Mouse (Mus musculus) right cerebral cortex, postnatal 36 days (tissue): Measurements from ENCODE around the gene Ssr2.

ENCODE experiments used
- DNase-seq, 2 experiments: peaks; one replicate each; pipeline ENCODE4 v3.0.0; 2022; ENCODE audit warnings: low spot score in 2 of 2, mixed read lengths in 1 of 2

Ssr2 gene

DNA sequence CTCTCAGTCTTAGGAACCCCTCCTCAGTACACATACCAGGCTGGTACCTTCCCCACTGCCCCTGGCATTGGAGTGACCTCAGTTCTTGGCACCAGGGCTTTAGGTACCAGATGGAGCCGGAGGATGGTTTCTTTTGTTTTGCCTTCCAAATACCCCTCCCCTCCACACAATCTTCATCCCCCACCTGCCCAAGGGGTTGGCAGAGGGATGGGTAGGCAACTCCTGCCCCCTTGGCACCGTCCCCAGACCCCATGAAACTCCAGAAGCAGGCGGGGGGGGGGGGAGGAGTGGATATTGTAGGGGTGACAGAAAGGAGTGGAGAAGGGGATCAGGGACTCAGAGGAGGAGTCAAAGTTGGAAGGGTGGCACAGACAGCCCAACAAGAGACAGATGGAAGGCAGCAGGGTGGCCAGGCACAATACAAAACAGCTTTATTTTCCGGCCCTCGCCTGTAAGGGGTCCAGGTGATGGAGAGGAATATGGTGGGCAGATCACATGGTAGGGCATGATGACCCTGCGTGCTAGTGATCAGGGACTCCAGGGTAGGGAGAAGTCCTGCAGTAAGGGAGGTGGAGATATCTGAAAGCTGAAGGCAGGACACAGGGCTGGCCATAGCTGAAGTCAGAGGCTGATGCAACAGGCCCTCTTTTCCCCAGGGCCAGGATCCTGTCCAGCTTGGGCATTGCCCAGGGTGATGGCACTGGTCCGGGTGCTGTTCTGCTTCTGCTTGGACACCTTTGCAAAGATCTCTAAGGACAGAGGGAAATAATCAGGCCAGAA is 33.9 kb upstream of the Ssr2 start:
- no peak for DNase-seq

DNA sequence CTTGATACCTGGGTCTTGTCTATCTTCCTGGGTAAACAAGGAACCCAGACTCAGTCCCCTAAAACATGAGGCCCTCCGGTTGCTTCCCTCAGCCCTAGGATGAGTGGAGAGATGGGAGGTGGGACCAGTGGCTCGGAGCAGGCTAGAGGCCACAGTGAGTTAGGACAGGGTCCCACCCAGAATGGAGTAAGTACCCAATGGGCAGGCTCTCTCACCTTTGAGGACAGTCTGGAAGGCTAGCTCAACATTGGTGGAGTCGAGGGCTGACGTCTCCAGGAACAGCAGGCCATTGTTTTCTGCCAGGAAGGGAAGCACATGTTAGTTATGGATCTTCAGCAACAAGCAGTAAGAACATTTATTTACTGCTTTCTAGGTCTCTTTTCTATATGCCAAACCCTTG is 33.2 kb upstream of the Ssr2 start:
- no peak for DNase-seq

DNA sequence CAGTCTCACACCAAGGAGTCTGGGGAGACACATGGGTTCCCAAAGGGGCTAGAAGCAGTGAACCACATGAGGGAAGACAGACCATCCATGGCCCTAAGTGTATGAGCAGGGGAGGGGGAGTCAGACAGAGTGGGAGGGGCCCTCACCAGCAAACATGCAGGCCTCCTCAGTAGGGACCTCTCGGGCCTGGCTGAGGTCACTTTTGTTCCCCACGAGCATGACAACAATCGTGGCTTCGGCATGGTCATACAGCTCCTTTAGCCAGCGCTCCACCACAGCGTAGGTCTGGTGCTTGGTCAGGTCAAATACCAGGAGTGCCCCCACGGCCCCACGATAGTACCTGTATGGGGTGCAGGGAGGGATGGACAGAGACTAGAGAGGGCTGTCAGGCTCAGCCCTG is 32.5 kb upstream of the Ssr2 start:
- no peak for DNase-seq

DNA sequence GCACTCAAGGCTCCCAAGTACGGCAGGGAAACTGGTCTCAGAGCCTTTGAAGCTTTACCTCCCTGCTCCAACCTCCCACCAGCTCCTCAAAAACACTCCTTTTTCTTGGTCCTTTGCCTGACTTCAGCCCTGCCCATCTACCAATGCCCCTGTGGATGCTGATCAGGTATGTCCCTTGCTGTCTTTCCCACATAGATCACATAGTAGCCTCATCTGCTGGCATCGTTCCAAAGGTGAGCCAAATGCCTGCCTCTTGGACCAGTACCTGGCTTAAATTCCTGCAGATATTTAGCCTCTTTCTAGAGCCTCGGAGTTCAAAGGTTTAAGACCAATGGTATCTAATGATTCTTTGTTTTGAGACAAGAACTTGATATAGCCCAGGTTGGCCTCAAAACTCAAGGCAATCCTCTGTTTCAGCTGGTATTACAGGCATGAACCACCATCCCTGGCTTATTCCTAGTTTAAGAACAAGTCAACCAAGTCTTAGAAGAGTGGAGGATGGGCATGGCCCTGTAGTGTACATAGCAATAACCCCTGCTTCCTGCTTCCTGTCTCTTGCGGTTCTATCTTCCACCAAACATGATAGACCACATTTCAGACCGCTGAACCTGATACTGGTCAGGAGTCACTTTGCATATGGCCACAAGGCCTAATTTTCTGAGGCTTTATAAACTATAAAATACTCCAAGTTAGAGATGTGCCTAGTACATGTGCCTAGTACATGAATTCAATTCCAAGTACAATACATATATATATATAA is 31.8 kb upstream of the Ssr2 start:
- no peak for DNase-seq

DNA sequence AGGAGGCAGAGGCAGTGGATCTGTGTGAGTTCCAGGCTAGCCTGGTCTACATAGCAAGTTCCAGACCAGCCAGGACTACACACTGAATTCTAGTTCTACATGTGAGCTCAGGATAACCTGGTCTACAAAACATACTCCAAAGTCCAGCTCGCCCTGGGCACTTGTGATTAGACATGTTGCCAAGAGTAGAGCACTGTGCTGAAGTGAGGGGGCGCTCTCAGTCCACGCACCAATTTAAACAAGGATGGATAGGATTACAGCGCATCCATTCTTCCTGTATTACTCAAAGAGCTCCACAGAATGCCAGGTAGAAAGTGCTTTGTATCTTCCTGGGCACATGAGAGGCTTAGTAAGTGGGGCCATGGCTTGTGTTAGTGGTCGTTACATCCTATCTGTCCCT is 31.2 kb upstream of the Ssr2 start:
- DNase-seq, result no peak

DNA sequence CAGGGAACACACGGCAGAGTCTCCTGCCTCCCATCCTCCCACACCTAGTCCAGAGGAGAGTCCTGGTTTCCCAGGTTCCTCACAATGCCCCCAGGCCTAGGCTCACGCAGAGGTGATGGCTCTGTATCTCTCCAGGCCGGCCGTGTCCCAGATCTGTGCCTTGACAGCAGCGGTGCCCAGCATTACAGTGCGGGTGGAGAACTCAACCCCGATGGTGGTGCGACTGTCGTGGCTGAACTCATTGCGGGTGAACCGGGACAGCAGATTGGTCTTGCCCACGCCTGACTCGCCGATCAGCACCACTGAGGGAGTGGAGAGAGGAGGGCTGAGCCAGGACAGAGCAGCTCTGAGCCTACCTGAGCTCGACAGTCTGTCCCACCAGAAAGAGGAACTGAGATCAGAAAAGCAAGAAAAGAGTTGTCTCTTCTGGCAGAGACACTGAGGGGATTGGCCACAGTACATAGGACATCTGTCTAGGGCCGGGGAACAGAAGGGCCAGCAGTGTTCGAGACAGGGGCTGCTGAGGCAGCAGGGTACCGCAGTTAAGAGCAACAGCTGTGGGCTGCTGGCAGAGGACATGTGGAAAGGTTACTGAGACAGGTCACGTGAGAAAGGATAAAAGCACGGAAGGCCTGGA is 30.6 kb upstream of the Ssr2 start:
- DNase-seq, result no peak

DNA sequence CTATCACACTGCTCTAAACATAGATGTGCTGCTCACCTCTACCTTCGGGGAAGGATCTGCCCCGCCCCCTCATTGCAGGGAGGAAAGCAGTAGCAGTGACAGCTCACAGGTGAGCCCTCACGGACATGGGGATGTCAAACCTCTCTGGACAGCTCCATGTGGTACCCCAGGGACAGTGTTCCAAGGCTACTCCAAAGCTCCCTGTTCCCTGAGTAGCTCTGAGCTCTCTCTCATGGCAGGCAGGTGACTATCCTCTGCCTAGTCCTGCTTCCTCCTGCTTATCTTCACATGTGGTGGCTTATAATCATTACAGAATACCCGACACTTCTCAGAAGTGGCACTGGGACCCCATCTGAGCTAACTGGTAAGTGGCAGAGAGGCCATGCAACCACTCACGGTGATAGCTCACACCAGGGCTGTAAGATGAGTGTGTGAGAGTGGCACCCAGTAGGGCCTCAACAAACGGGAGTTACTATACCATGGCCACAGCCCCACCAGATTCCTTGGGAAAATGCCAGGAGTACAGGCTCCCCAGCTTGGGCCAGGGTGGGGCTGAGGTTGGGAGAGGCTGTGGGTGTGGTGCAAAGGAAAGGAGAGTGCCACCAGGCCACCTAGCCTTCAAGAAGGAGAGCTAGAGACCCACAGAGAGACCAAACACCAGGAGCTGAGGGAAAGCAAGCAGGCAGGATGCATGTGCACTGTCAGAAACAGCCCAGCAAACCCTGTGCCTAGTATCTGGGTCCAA is 28.8 kb upstream of the Ssr2 start:
- no peak for DNase-seq

DNA sequence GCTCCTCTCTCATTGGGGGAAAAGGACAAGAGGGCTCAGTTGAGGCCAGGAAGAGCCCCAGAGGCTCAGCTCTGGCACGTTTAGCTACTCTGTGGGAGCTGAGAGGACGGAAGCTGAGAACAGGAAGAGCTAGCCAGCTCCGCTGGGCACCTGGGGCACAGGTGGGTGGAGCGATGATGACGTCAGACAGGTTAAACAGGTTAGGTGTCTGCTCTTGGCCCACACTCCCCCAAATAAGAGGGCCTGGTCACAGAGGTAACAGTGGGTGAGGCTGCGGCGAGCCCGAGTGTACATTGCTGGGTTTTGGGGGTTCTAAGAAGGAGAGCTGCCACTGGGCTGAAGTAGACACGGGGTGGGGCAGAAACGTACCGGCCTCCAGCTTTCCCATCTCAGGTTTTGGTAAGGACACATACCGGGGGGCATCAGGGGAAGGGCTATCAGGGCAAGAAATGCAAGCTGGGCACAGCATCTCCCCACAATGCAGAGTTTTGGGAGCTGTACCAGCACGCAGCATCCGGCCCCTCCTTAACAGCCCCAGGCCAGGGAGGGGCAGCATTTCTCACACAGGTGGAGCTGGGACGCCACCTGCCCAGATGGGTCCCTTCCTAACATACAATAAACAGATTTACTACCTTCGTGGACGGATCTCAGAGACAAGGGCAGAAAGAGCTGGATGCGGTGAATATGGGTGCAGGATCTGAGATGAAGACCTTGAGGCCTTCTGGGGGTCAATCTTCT is 27.3 kb upstream of the Ssr2 start, which contains the start of gene Rab25:
Gene Rab25 (minus strand): TSS at position 121 of the 738 bp plus-strand sequence.
- DNase-seq, result no peak

DNA sequence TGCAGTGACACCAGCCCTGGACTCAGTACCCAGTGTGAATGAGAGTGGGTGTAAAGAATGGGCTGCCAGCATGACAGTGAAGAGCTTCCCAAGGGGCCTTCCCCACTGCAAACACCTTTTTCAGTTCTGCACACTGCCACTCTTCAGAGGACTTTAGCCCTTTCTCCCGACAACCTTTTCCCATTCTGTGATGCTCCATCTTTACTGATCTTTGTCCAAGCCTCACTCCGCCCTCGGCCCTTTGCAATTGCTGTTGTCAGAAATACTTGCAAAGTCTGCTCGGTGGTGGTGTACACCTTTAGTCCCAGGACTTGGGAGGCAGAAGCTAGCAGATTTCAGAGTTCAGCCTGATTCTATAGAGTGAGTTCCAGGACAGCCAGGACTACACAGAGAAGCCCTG is 24.1 kb upstream of the Ssr2 start:
- DNase-seq, result no peak

DNA sequence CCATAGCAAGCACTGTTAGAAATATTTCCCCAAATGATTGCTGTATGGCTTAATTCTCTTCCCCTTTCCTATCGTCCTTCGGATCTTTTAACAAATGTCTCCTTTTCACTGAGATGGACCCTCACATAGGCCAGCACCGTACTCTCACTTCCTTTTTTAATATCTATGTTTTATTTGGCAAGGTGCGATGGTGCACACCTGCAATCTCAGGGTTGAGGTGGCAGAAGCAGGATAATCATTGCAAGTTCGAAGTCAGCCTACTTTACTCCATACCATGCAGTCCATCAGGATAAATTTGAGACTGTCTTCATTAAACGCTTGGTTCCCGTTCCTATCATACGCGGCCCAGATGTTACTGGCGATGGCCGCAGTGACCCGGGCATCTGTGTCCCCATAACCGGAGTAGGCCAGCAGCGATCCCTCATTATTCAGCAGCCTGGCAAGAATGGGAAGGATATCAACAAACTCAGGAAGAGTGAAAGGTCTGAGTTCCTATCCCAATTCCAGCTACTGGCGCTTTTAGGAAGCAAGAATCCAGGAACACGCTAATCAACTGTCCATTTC is 23.5 kb upstream of the Ssr2 start:
- no peak for DNase-seq

DNA sequence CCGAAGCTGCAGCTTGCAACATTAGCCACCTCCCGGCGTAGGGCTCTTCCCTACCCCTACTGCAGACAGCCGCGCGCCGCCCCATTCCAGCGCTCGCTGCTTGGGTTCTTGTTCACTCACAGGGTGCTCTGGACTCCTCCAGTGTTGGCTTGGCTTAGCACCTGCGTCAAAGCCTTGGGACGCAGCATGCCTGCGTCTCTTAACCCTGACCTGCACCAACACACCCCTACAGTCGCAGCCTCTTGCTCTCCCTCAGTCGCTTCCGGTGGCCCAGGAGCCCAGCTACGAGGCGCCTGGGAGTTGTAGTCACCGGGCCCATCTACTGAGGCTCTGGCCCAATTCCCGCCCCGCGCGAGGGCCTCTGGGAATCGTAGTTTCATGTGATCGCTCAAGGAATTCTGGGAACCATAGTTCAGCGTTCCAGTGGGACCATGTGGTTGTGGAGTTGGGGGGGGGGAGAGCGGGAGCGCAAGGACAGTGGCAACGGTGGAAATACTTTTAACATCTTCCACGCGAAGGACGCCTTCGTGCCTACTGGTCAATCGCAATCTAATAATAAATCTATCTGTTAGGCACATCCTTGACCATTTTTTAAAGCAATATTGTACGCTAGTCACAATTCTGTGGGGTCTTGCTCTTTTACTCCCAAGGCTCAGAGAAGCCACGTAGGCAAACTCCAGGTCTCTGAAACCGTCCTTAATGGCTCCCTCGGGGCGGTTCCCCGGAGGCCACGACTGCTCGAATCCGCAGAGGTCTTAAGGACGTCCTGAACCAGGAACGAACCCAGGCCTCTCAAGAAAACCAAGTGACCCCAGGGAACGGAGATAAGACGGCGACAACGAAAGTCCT is 22.8 kb upstream of the Ssr2 start, which contains the start of gene Lamtor2:
Gene Lamtor2 (minus strand): TSS at position 399 of the 849 bp plus-strand sequence.
- DNase-seq, result peak; percentile 98

DNA sequence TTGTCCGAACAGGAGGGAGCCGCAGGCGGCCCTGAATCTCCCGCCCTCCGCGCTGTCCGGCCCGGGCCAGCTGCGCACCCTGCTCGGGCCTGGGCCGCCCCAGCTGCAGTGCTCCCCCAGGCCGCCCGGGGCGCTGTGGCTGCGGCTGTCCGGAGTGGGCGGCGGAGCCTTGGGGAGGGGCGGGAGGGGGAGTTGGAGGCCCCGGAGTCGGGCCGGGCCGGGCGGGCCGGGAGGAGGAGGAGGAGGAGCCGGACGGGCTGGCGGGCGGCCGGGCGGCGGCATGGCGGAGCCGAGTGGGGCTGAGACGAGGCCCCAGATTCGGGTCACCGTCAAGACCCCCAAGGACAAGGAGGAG is 22.2 kb upstream of the Ssr2 start, which contains the start of gene Ubqln4:
Gene Ubqln4 (plus strand): TSS at position 234 of the 355 bp plus-strand sequence.
- peak; percentile 73 to 82 for DNase-seq

DNA sequence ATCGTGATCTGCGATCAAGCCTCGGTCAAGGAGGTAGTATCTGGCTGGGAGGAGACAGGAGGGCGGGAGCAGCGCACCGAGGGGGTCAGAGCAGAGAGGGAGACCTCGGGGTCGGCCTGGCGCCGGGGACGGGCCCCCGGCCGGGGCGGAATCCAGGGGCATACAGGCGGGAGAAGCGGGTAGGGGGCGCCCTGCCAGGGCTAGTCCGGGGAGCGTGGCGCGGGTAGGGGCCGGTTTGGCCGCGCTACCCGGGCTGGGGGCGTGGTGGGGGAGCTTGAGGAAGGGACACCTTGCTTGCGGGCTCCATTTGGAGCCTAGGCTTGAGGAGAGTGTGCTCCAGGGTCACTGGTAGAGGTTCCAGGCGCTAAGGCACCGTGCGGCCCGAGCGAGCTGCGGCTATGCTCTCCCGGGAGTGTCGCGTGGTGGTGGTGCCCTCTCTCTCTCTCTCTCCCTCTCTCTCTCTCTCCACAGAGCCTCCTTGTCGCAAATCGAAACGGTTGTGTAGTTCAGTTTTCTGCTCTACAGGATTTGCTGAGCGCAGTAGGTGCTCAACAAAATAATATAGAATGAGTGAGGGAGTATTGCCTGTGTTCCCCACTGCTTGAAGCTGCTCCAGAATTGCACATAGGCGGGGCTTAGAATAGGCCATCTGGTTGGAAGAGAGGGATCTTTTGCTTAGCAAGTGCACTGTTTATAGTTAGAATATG is 21.6 kb upstream of the Ssr2 start:
- peak in 1 of 2 experiments; percentile 34 for DNase-seq

DNA sequence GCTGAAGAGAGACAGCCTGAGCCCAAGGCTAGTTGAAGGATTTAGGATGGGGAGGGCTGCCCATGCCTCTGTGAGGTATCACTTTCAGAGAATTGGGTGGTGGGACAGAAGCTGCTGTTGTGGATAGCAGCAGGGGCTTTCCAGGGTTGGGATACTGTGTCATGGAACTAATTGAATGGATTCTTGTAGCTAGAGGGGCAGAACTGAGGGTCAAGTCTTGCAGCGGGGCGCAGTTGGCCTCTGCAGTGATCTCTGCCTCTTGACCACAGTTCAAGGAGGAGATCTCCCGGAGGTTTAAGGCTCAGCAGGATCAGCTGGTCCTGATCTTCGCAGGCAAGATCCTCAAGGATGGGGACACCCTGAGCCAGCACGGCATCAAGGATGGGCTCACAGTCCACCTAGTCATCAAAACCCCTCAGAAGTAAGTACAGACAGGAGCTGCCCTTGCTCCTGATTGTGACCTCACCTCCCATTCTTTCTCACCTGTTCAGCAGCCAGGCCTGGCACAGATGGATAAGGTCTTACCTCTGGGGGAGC is 20.5 kb upstream of the Ssr2 start:
- no peak for DNase-seq

DNA sequence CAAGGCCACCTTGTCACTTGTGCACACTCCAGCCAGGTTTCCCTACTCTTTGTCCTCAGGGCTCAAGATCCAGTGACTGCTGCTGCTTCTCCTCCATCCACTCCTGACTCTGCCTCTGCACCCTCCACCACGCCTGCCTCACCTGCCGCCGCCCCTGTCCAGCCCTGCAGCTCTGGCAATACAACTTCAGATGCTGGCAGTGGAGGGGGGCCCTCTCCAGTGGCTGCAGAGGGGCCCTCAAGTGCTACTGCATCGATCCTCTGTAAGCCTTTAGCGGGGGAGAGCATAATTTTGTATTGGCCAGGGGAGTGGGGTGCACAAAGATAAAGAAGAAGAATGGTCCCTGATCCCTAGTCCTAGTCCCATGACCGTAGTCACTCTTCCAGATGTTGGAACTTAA is 19.9 kb upstream of the Ssr2 start:
- no peak for DNase-seq

DNA sequence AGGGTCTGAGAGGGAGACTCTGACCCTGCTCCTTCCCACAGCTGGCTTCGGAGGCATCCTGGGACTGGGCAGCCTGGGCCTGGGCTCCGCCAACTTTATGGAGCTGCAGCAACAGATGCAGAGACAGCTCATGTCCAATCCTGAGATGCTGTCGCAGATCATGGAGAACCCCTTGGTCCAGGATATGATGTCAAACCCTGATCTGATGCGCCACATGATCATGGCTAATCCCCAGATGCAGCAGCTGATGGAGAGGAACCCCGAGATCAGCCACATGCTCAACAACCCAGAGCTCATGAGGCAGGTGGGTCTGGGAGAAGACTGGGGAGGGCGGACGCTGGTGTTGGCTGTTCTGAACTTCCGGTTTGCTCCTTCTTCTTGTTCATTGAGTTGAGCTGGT is 19.1 kb upstream of the Ssr2 start:
- no peak for DNase-seq

DNA sequence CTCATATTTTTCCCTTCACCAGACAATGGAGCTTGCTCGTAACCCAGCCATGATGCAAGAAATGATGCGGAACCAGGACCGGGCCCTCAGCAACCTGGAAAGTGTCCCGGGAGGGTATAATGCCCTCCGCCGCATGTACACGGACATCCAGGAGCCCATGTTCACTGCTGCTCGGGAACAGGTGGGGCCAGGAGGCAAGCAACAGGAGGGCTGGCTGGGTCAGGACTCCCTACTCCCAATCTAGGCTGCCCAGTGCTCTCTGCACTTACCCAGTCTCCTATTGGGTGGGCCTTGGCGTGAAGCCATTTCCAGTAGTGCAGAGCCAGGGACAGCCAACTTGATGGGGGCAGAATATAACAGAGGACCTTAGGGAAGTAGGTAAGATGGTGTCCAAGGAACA is 16.1 kb upstream of the Ssr2 start:
- no peak for DNase-seq

DNA sequence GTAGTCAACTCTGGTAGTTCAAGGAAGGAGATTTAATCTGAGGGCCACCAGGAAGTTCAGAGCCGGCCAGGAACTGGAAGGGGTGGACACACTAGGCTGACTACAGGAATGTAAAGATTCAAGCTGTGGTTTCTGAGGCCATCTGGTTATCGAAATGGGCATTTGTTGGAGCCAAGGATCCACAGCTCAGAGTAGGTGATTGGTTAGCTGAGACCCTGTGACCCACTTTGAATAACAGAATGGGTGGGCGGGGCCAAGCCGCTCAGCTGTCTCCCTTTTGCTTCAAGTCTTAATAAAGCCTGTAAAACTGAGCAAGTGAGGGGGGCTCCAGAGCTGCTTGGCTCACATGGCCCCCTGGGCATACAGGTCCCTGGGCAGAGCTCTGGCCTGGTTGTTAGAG is 13.7 kb upstream of the Ssr2 start:
- DNase-seq, result no peak

DNA sequence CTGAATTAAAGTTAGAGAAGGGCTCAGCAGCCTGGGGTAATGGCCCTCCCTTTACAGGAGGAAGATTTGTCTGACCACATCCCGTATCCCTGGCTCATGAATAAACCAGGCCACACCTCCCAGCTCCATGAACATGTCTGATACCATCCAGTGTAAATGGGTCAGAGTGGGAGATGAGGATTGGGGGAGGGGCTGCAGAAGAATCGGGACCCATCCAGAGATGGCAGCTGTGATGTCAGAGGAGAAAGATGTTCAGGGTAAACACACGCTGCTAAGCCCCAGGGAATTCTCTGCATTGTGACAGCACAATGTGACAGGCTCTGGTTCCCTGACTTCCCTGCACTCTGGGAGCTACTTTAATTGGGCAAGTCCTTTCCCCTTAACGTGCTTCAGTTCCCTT is 12.2 kb upstream of the Ssr2 start:
- DNase-seq, result no peak
